Mouse (Mus musculus) intestine, postnatal 0 days (tissue): ENCODE results near the gene Ptprf. TPM values are rescaled to one million over a fixed set of nuclear protein-coding genes. Genes with fewer than 3 reads are reported as not detected.

Experiments
- ATAC-seq: fragments of 200-750 bp; cut with Nextera tagmentation; 2 replicates; pipeline ENCODE4 v1.8.0; 2017; ENCODE audit warnings: mild to moderate bottlenecking, moderate TSS enrichment, moderate library complexity
- H3K27ac ChIP-seq: fragments of 300-500 bp; sonication (generic); 2 replicates; pipeline ENCODE4 v1.5.1; 2014; ENCODE audit warnings: mild to moderate bottlenecking, low read depth, low read length, moderate library complexity
- H3K27me3 ChIP-seq: fragments of 300-500 bp; sonication (generic); replicated peaks from 2 replicates; pipeline ENCODE4 v1.6.1; 2014; ENCODE audit warnings: low read length, mixed read lengths; ENCODE audit not compliant: control insufficient read depth, insufficient read depth
- H3K36me3 ChIP-seq: fragments of 300-500 bp; sonication (generic); 2 replicates; pipeline ENCODE4 v1.6.1; 2014; ENCODE audit warnings: mild to moderate bottlenecking, moderate library complexity; ENCODE audit not compliant: control insufficient read depth, insufficient read depth
- H3K4me1 ChIP-seq: fragments of 300-500 bp; sonication (generic); replicated peaks from 2 replicates; pipeline ENCODE4 v1.6.1; 2014; ENCODE audit warnings: antibody characterized with exemption, low read length, mixed read lengths; ENCODE audit not compliant: control insufficient read depth, insufficient read depth
- H3K4me2 ChIP-seq: fragments of 300-500 bp; sonication (generic); replicated peaks from 2 replicates; pipeline ENCODE4 v1.6.1; 2014; ENCODE audit warnings: low read depth, mild to moderate bottlenecking, moderate library complexity
- H3K4me3 ChIP-seq: fragments of 300-500 bp; sonication (generic); 2 replicates; pipeline ENCODE4 v1.5.1; 2014; ENCODE audit warnings: low read depth, low read length
- H3K9ac ChIP-seq: fragments of 300-500 bp; sonication (generic); 2 replicates; pipeline ENCODE4 v1.6.1; 2014; ENCODE audit warnings: mild to moderate bottlenecking, low read depth, low read length
- H3K9me3 ChIP-seq: fragments of 300-500 bp; sonication (generic); 2 replicates; pipeline ENCODE4 v1.6.1; 2016; ENCODE audit warnings: mixed run types; ENCODE audit not compliant: control insufficient read depth
- CTCF ChIP-seq: sonication (generic); IDR thresholded peaks from 2 replicates; pipeline ENCODE4 v1.5.1; 2016; ENCODE audit warnings: low read depth, mild to moderate bottlenecking, control low read depth, antibody characterized with exemption, moderate library complexity
- WGBS: fragments of 180-500 bp; shearing (Covaris S2); extraction: QIAGEN DNeasy Blood & Tissue Kit; methylation state at CpG from one replicate; pipeline ENCODE4 v1.1.7; 2014; 5-methylcytosine and 5-hydroxymethylcytosine counted together
- polyA plus RNA-seq: library from polyadenylated mRNA; unstranded; fragments of >200 nt; fragmentation: Nextera tagmentation; extraction: Ambion mirVana; gene quantifications from 2 replicates; pipeline ENCODE4 v1.2.1, GENCODE M21; 2015

Ptprf gene
- polyA plus RNA-seq, 1 experiment from 2014 or later: 32.8 TPM

DNA sequence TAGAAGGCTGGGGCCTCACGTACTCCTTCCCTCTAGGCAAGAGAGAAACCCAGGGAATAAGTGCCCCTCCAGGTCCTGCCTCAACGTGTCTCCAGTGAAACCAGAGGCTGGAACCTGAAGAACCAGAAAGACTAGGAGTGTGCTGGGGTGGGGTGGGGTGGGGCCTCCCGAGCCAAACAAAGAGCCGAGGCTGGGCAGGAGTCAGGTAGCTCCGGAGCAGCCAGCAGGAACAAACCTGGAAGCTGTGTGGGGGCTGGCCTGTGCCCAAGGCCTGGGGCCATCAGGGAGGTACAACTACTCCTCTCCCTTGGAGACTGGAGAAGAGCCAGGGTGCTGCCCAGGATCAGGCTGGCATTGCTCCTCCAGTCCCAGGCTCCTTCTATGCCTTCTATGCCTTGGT, 18.9 kb downstream of the Ptprf start:
- Histone ChIP-seq H3K9me3 (no peaks in the 10 kb centered on the region), H3K4me2 (peak overlapping the region; percentile 38), H3K27ac (peak overlapping the region; percentile 87), H3K4me1 (peaks cover 32% of the 10 kb centered on the region), H3K4me3 (no peak overlapping the region), H3K9ac (no peak overlapping the region), H3K27me3 (no peaks in the 10 kb centered on the region), H3K36me3 (peaks cover 43% of the 10 kb centered on the region)
- peak; percentile 59 for ATAC-seq
- WGBS: 33% methylated on average over 5 of the region's 5 CpGs
- TF ChIP-seq CTCF: no peak

- no peak overlapping the region for H3K9ac ChIP-seq
- 57% methylated on average over 9 of the region's 9 CpGs for WGBS
- ATAC-seq: no peak
- no peaks in the 10 kb centered on the region for H3K27me3 ChIP-seq
- no peak overlapping the region for H3K4me3 ChIP-seq
- H3K36me3 ChIP-seq: peaks cover 49% of the 10 kb centered on the region
- peaks cover 26% of the 10 kb centered on the region for H3K4me1 ChIP-seq
- H3K9me3 ChIP-seq: no peaks in the 10 kb centered on the region
- no peak for TF ChIP-seq CTCF
- peak overlapping the region; percentile 38; the same call in 1 of the 2 replicates for H3K4me2 ChIP-seq
- peak overlapping the region; percentile 87 for H3K27ac ChIP-seq
These were observed 19.6 kb downstream of the Ptprf start for GRCm38 (mm10) chr4:118271556-118272074.

GRCm38 (mm10) chr4:118270706-118271105, 20.5 kb downstream of the Ptprf start:
- no peak for ATAC-seq
- no peaks in the 10 kb centered on the region for H3K9me3 ChIP-seq
- H3K9ac ChIP-seq: no peak overlapping the region
- H3K36me3 ChIP-seq: peaks cover 56% of the 10 kb centered on the region
- no peak overlapping the region for H3K4me2 ChIP-seq
- H3K27ac ChIP-seq: peak overlapping the region; percentile 31
- H3K4me3 ChIP-seq: no peak overlapping the region
- H3K4me1 ChIP-seq: peaks cover 19% of the 10 kb centered on the region
- 95% methylated on average over 3 of the region's 3 CpGs for WGBS
- H3K27me3 ChIP-seq: no peaks in the 10 kb centered on the region
- peak; percentile 57 for TF ChIP-seq CTCF

- Histone ChIP-seq H3K9ac (no peak overlapping the region), H3K27ac (no peak overlapping the region; the same call in 1 of the 2 replicates), H3K27me3 (no peaks in the 10 kb centered on the region), H3K4me3 (no peak overlapping the region), H3K9me3 (no peaks in the 10 kb centered on the region), H3K4me1 (peaks cover 15% of the 10 kb centered on the region), H3K36me3 (peaks cover 54% of the 10 kb centered on the region), H3K4me2 (no peak overlapping the region)
- WGBS: 62% methylated on average over 6 of the region's 6 CpGs
- TF ChIP-seq CTCF: no peak
- ATAC-seq: no peak
These were observed 21.2 kb downstream of the Ptprf start for GRCm38 (mm10) chr4:118269999-118270398.

GRCm38 (mm10) chr4:118268429-118269212, 22.6 kb downstream of the Ptprf start:
- no peak overlapping the region for H3K9ac ChIP-seq
- WGBS: 83% methylated on average over 14 of the region's 14 CpGs
- no peak overlapping the region; the same call in 1 of the 2 replicates for H3K27ac ChIP-seq
- peaks cover 58% of the 10 kb centered on the region for H3K36me3 ChIP-seq
- no peak for ATAC-seq
- no peaks in the 10 kb centered on the region for H3K27me3 ChIP-seq
- no peak overlapping the region for H3K4me2 ChIP-seq
- no peak for TF ChIP-seq CTCF
- H3K4me1 ChIP-seq: peaks cover 10% of the 10 kb centered on the region
- H3K4me3 ChIP-seq: no peak overlapping the region
- no peaks in the 10 kb centered on the region for H3K9me3 ChIP-seq

DNA sequence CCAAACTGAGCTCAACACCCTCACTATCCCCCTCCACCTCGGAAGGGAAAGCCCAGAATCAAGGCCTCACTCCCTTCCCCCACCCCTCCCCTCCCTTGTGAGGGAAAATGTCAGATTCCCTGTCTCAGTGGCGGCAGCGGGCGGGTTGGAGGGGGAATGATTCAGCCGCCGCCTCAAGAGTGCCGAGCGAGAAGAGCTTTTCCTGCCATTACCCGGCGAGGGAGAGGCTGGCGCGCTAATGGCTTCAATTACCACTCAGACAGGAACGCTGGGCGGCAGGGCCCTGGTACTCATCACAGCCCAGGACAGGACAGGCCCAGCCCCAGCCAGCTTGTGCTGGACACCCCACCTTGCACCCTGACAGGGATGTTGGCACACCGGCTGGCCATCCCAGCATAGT, 25.6 kb downstream of the Ptprf start:
- Histone ChIP-seq H3K9ac (no peak overlapping the region), H3K4me1 (peaks cover 10% of the 10 kb centered on the region), H3K4me2 (no peak overlapping the region), H3K36me3 (peaks cover 54% of the 10 kb centered on the region), H3K9me3 (no peaks in the 10 kb centered on the region), H3K4me3 (no peak overlapping the region), H3K27ac (no peak overlapping the region), H3K27me3 (no peaks in the 10 kb centered on the region)
- no peak for TF ChIP-seq CTCF
- no peak for ATAC-seq
- 31% methylated on average over 15 of the region's 15 CpGs for WGBS
